Mouse (Mus musculus) liver, embryonic 14.5 days (tissue): Measurements from ENCODE around the gene Lsamp.

ENCODE experiments used
- CTCF ChIP-seq: IDR thresholded peaks from 2 replicates; pipeline ENCODE4 v1.5.1; 2016; ENCODE audit warnings: antibody characterized with exemption, low read depth, control low read depth
- EP300 ChIP-seq: IDR thresholded peaks from 2 replicates; pipeline ENCODE4 v1.6.1; 2016; ENCODE audit warnings: antibody characterized with exemption, low read depth

GRCm38 (mm10) chr16:41410671-41411070 is 1426.5 kb downstream of the Lsamp start:
- TF ChIP-seq CTCF = no peak
- no peak for TF ChIP-seq EP300
